Mouse (Mus musculus): ENCODE data around the gene Gpr35.
A peak's percentile ranks its signal among the peaks of the same experiment; 100 is the strongest.

Gene Gpr35

GRCm38 (mm10) chr1:92982931-92983605 is 32.4 kb downstream of the Gpr35 start:
- no peak for DNase-seq

GRCm38 (mm10) chr1:92984999-92985398 is 34.3 kb downstream of the Gpr35 start:
- peak; percentile 36 for DNase-seq

GRCm38 (mm10) chr1:92988894-92989293 is 38.2 kb downstream of the Gpr35 start:
- no peak for DNase-seq

- DNase-seq = no peak
Observed at GRCm38 (mm10) chr1:92989891-92990290, 39.2 kb downstream of the Gpr35 start.

GRCm38 (mm10) chr1:92992214-92992855 is 41.7 kb downstream of the Gpr35 start:
- DNase-seq = no peak

GRCm38 (mm10) chr1:92992880-92993279 is 42.2 kb downstream of the Gpr35 start:
- DNase-seq = no peak

GRCm38 (mm10) chr1:93006061-93006460 is 55.4 kb downstream of the Gpr35 start, which contains the start of gene Aqp12:
TSS of gene Aqp12 (plus strand) at chr1:93006334.
- no peak for DNase-seq

GRCm38 (mm10) chr1:93009196-93009595 is 58.5 kb downstream of the Gpr35 start:
- DNase-seq = no peak

GRCm38 (mm10) chr1:93010731-93011130 is 60.1 kb downstream of the Gpr35 start:
- peak; percentile 60 for DNase-seq

- DNase-seq = no peak
Observed at GRCm38 (mm10) chr1:93012103-93012585, 61.5 kb downstream of the Gpr35 start.

- no peak for DNase-seq
Observed at GRCm38 (mm10) chr1:93013367-93013766, 62.7 kb downstream of the Gpr35 start.

GRCm38 (mm10) chr1:93014460-93014859 is 63.8 kb downstream of the Gpr35 start:
- DNase-seq = peak; percentile 87

- no peak for DNase-seq
Observed at GRCm38 (mm10) chr1:93015136-93015535, 64.5 kb downstream of the Gpr35 start.

GRCm38 (mm10) chr1:93018716-93019115 is 68.1 kb downstream of the Gpr35 start:
- DNase-seq = no peak

- no peak for DNase-seq
Observed at GRCm38 (mm10) chr1:93020602-93021001, 69.9 kb downstream of the Gpr35 start.

GRCm38 (mm10) chr1:93026600-93026999 is 75.9 kb downstream of the Gpr35 start:
- no peak for DNase-seq

- no peak for DNase-seq
Observed at GRCm38 (mm10) chr1:93029387-93029786, 78.7 kb downstream of the Gpr35 start.

- no peak for DNase-seq
Observed at GRCm38 (mm10) chr1:93030060-93030459, 79.4 kb downstream of the Gpr35 start.

GRCm38 (mm10) chr1:93031199-93031598 is 80.5 kb downstream of the Gpr35 start:
- no peak for DNase-seq

GRCm38 (mm10) chr1:93033989-93034388 is 83.3 kb downstream of the Gpr35 start:
- DNase-seq = no peak

GRCm38 (mm10) chr1:93035981-93036380 is 85.3 kb downstream of the Gpr35 start:
- DNase-seq = no peak

Measured in thymus, postnatal 4 days (tissue).